Comparison of ENCODE assay signal across 29 mouse cellular contexts in genomic region chr9:76129353-76129752, GRCm38 (mm10).
"Had no signal": no experiment of that assay in that cellular context is flagged by ENCODE, and none has a peak within 500 bp of the region (broad histone marks: within the 10 kb centered on the region; RNA-seq: fewer than 3 reads in every experiment).

No protein-coding gene starts in this region.

- DNase-seq: cerebellum, adult 2 months; cerebellum, adult 8-10 months; cerebellum, adult 9-10 months; cerebellum, adult 9-11 months; cerebellum, postnatal 10 days; cerebellum, postnatal 14 days; cerebellum, postnatal 25 days; cerebellum, postnatal 36 days; embryo, embryonic 11 days; forebrain, postnatal 0 days; gastrocnemius, adult 2 months; gastrocnemius, postnatal 10 days; gastrocnemius, postnatal 14 days; gastrocnemius, postnatal 25 days; gastrocnemius, postnatal 36 days; heart, adult 11 months; heart, adult 18-20 months; heart, adult 2 months had no signal

- H3K4me1 ChIP-seq: embryonic facial prominence, embryonic 10.5 days; embryonic facial prominence, embryonic 12.5 days; embryonic facial prominence, embryonic 15.5 days; forebrain, embryonic 10.5 days; forebrain, embryonic 12.5 days; forebrain, embryonic 13.5 days; forebrain, embryonic 15.5 days had no signal

- H3K36me3 ChIP-seq: embryonic facial prominence, embryonic 10.5 days; embryonic facial prominence, embryonic 12.5 days; embryonic facial prominence, embryonic 13.5 days; embryonic facial prominence, embryonic 15.5 days; forebrain, embryonic 10.5 days; forebrain, embryonic 12.5 days; forebrain, embryonic 15.5 days had no signal

- H3K27ac ChIP-seq: embryonic facial prominence, embryonic 10.5 days; embryonic facial prominence, embryonic 12.5 days; embryonic facial prominence, embryonic 13.5 days; embryonic facial prominence, embryonic 15.5 days; forebrain, embryonic 10.5 days; forebrain, embryonic 12.5 days; forebrain, embryonic 13.5 days; forebrain, embryonic 15.5 days; gastrocnemius, adult 2 months; heart, adult 2 months had no signal

- H3K4me3 ChIP-seq: embryonic facial prominence, embryonic 10.5 days; embryonic facial prominence, embryonic 12.5 days; embryonic facial prominence, embryonic 13.5 days; embryonic facial prominence, embryonic 15.5 days; erythroblast, embryonic 14.5 days; forebrain, embryonic 10.5 days; forebrain, embryonic 12.5 days; forebrain, embryonic 13.5 days; forebrain, embryonic 15.5 days; gastrocnemius, adult 2 months; heart, adult 2 months had no signal

- H3K9me3 ChIP-seq: embryonic facial prominence, embryonic 10.5 days; embryonic facial prominence, embryonic 12.5 days; embryonic facial prominence, embryonic 13.5 days; embryonic facial prominence, embryonic 15.5 days; forebrain, embryonic 10.5 days; forebrain, embryonic 12.5 days; forebrain, embryonic 13.5 days; forebrain, embryonic 15.5 days had no signal

- ATAC-seq: forebrain, embryonic 13.5 days; forebrain, embryonic 14.5 days; forebrain, embryonic 15.5 days; forebrain, embryonic 16.5 days; forebrain, postnatal 0 days had no signal

- H3K27me3 ChIP-seq: embryonic facial prominence, embryonic 12.5 days; embryonic facial prominence, embryonic 13.5 days; embryonic facial prominence, embryonic 15.5 days; forebrain, embryonic 12.5 days; forebrain, embryonic 13.5 days; forebrain, embryonic 15.5 days had no signal
